Mouse (Mus musculus): ENCODE measurements around the gene Plek2. TPM values are rescaled to one million over a fixed set of nuclear protein-coding genes. Genes with fewer than 3 reads are reported as not detected.

Plek2 gene
- polyA plus RNA-seq, 1 experiment from 2014 or later, result 2.7 TPM

DNA sequence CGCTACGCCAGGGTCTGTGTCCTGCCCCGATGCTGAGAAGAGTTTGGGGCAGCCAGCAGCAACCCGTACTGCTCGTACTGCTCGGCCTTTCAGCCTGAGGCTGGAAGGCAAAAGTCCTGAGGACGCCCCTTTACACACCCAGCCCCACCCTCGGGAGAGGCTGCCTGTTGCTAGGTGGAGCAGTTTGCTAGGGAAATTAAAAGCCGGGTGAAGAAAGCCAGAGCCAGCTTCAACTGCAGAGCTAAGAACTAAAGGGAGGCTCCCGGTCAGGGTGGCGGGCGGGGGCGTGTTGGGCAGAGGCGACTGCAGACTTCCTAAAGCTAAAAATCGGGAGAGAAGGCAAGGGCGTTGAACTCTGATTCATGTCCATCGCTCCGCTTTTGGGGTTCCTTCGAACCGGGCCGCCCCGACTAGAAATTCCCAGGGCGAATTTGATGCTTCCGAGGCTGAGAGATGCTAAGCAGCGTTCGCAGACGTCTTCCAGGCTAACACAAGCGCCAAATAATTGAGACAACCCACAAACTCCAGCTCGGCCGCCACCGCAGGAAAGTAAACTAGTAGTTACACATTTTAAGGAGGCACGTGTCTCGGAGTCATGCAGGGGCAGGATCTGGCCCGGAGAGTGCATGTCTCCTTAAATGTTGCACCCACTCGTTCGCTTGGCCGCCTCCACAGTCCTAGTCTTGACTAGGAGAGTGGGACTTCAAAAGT lies 5.1 kb upstream of the Plek2 start:
- DNase-seq (ENCODE audit: low spot score), result no peak

DNA sequence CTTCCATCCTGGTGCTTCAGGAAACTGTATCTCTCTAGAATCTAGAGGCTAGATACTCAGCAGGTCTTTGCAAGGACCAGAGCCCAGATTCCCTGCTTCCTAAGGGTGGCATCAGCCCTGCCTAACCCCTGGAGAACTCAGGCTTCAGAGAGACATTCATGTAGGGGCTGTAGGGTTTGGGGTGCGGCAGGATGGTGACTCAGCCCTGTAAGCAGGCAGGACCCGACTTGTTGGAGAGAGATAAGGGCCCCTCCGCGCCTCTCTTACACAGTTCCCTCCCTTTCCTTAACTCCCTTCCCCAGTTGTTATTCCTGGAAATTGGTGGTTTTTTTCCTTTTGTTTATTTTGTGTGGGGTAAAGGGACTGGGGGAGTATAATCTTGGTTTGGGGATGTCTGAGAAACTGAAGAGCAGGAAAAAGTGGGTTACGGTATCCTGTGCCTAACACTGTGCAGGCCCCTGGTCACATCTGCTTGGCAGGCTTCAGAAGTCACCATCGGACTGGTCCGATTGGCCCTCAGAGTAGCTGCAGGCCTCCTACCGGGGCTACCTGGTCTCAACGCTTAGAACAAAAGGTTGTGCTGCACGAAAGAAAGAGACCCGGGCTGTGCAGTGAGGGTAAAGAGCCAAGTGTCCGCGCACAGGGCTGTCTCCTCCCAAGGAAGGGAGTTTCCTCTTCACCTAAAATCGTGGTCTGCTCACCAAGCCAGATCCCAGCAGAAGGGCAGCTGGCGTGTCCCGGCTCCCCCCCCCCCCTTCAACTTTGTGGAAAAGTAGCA lies 4.1 kb upstream of the Plek2 start:
- DNase-seq (ENCODE audit: low spot score), result no peak

DNA sequence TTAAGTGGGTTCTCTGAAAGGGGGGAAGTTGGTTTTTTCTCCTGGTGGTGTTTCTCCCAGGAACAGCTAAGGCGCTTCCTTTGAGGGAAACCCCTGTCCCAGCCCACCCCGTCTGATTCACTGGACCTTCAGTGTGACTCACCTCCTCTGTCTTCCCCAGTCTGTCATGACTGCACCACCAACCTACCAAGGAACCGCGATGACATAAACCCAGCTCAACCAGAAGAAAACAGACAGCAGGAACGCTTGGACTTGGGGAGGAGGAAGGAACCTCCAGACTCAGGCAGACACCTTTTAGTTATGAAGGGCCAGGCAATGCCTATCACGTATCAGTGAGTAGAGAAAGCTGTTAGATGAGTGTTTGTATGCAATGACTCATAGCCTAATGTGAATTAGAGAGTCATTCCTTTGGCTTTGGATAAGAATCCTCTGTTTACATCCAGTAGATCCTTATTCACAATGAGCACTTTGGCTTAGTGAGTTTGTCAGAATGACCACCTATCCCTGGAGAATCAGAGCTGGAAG lies 1.4 kb upstream of the Plek2 start:
- DNase-seq (ENCODE audit: low spot score), result no peak

DNA sequence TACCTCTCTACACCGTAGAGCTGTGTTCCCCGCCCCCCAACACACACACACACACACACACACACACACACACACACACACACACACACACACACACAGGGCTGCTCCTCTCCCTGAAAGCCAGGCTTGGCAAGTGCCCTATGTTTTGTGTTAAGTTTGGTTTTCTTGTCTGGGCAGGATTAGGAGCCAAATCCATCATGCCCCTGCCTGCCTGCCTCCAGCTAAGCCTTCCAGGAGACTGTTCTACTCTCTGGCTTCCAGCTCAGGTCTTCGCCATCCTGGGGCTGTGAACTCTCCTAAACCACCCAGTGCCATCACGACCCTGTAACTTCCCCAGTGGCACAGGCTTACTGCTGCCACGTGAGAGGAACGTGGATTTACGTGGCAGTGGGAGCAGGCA lies 2.3 kb downstream of the Plek2 start:
- no peak for DNase-seq (ENCODE audit: low spot score)

DNA sequence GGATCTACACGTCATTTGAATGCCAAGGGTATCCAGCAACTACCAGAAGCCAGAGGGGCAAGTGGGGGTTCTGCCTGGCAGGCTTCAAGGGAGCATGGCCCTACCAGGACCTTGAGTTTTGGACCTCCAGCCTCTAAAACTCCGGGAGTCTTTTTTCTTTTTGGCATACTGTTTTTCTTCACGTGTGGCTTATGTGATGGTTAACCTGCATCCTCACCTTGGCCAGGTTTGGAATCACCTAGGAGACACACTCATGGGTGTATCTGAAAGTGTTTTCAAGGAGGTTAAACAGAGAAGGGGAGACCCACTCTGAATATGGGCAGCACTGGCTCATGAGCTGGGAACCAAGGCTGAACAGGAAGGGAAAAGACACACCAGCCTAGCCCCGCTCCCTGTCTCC lies 3.5 kb downstream of the Plek2 start:
- no peak for DNase-seq (ENCODE audit: low spot score)

DNA sequence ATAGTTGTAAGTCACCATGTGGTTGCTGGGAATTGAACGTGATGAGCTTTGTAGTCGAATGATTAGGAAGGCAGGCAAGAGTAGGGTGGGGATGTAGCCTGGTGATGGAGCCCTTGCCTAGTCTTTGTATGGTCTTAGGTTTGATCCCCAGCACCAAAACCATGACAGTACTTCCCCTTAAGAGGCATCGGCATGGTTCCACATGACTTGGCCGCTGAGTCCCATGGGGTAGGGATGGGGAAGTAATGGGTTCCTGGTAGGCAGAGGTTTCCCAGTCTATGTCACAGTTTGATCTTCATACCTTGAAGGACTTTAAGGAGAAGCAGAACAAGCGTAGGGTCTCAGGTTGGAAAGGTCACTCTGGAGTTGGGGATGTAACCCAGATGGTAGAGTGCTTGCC lies 5.3 kb downstream of the Plek2 start:
- no peak for DNase-seq (ENCODE audit: low spot score)

DNA sequence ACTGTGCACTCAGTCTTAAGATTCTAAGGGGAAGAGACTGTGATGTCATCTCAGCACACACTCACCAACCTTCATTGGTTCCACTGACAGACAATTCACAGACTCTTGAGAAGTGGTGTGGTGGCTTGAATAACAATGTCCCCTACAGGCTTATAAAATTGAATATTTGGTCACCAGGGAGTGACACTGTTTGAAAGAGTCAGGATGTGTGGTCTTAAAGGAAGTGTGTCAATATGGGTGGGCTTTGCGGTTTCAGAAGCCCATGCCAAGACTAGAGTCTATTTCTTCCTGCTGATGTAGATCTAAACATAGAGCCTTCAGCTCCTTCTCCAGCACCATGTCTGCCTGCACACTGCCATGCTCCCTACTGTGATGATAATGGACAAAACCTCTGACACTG lies 8.9 kb downstream of the Plek2 start:
- DNase-seq (ENCODE audit: low spot score), result no peak

DNA sequence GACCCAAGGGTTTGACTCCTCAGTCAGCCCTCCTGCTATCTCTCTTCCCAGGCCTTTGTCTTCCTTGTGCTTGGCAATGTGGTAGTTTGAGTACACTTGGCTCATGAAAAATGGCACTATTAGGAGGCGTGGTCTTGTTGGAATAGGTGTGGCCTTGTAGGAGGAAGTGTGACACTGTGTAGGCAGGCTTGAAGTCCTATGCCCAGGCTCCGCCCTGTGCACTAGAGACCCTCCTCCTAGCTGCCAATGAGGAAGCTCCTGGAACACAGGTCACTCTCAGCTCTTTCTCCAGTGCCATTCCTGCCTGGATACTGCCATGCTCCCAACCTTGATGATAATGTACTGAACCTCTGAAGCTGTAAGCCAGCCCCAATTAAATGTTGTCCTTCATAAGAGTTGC lies 15.6 kb downstream of the Plek2 start:
- no peak for DNase-seq (ENCODE audit: low spot score)

DNA sequence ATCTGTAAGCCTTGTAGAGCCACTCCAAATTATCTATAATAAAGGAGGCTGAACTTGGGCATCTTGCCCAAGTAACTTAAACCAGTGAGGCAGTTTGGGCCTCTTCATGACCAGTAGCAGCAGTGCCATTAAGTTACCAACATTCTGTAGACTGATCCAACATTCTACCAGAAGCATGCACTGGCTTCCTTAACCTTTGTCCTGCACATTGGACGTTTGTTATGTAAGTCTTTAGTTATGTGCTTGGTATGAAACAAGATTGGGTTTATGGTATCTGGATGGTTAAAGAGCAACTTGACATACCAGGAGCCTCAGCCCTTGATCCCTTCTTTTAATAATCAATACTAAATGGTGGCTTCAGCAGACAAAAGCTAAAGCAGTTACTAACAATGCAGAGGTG lies 16.7 kb downstream of the Plek2 start:
- DNase-seq (ENCODE audit: low spot score), result no peak

DNA sequence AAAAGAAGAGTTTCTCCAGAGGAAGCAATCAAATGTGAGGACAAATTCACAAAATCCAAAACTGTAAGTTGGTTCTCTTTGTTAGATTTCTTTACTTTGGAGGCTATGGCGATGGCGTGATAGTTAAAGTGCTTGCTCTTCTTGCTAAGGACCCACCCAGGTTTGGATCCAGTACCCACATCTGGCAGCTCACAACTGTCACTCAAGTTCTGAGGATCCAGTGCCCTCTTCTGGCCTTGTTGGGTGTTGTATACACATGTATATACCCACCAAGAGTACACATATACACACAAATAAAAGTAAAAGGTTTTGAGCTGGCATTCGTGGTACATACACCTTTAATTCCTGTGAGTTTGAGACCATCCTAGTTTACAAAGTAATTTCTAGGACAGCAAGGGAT lies 32.2 kb downstream of the Plek2 start:
- no peak for DNase-seq (ENCODE audit: low spot score)

DNA sequence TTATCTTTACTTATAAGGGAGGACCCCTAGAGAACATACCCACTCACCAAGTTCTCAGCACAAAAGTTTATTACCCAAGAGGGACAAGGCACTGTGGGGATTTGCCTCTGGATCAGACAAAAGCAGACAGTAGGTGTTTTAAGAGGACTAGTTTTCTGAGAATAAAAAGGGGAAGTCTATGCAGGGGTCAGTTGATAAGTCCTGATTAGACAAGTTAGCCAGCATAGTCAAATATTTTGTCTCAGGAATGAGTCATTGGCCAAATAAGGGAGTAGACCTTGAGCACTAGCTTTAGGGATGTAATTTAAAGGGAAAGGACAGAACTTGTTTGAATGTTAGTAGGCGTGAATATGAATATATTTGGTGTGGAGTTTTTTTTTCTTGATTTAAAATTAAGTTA lies 38.6 kb downstream of the Plek2 start:
- DNase-seq (ENCODE audit: low spot score), result no peak

DNA sequence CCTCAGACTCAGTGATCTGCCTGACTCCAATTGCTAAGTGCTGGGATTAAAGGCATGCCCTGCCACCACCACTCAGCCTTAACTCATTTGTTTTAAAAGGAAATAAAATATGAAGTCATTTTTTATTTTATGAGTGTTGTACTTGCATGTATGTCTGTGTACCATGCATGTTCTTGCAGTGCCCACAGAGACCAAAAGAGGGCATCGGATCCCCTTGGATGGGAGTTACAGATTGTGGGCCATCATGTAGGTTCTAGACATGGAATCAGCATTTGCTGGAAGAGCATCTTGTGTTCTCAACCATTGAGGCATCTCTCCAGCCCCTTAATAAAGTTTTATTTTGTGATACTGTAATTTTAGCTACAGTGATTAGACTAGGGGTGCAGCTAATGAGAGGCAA lies 41.3 kb downstream of the Plek2 start:
- peak; percentile 18 for DNase-seq (ENCODE audit: low spot score)

DNA sequence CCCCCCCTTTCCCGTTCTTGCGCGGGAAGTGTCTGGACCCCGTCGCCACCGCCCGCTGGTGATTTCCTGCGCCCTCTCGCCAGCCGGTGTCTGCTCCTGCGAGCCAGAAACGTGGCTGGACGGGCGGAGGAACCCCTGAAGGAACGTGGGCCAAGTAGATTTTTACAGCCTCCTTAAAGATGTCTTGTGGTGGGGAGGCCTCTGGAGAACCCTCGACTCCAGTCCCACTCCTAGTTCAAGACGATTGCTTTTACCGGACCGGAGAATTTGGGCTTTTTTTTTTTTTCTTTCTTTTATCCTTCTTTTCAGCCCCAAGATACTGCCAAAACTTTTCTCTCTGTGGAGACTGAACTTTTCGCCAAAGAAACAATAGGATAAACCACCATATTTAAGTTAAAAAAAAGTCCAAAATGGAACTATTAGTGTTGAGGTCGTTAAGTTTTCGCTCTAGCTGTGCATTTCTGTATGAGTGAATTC lies 44.5 kb downstream of the Plek2 start:
- DNase-seq (ENCODE audit: low spot score), result no peak

DNA sequence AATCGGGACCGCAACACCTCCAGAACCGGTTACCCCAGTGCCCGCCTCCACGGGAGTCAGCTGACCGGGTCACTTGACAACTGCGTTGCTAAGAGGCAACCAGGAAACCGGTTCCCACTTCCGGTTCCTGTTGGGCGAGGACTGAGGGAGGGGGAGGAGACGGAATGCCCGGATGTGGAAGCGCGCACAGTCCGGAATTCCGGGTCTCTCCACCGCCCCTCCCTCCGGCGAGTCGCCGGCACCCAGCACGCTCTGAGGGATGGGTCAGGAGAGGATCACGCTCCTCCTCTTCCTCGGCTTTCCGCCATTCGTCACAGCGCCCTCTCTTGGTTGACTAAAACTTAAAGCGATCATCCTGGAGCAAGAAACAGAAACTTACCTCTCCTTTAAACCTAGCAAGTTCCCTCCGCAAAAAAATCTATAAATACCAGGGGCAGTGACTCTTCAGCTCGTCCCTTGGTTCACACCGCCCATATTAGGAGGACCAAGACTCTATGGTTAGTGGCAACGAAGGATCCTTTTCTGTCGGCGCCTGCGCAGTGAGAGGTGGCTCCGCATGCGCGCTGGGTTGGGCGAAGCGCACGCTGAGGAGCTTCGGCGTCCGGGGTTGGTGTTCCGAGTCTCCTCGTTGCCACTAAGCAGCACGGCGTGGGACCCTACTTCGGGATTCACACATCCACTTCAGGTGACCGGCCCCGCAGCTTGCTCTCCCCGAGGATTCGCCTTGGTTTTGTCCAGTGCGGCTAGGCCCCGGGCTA lies 45.1 kb downstream of the Plek2 start, which contains the start of the genes Atp6v1d and Eif2s1:
TSS of gene Atp6v1d (minus strand) at position 143 of the 758 bp plus-strand sequence.
TSS of gene Eif2s1 (plus strand) at position 324 of the 758 bp plus-strand sequence.
- peak; percentile 98 for DNase-seq (ENCODE audit: low spot score)

DNA sequence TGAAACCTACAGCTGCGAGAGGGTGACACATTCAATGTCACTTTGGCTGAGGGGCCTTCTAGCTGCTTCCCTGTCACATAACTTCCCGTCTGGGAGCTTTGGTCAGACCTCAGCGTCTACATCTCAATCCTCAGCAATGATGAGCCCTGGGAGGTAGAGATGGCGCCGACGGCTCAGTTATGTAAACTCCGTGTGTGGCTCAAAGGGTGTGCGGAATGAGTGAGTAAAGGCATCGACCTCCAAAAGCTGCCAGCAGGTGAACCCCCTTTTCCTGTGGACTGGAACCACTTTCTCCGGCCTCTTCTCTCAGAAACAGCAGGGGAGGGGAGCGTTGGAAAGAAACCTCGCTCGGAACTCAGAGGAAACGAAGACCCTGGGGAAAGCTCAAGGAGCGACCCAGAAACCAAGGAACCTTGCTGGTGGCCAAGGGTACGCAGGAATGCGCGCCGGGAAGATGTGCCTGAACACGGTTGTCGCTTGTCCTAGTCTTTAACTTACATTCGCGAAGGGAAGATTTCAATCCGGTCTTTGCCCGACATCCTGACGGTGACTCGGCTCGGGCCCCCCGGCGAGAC lies 45.8 kb downstream of the Plek2 start:
- peak; percentile 50 for DNase-seq (ENCODE audit: low spot score)

DNA sequence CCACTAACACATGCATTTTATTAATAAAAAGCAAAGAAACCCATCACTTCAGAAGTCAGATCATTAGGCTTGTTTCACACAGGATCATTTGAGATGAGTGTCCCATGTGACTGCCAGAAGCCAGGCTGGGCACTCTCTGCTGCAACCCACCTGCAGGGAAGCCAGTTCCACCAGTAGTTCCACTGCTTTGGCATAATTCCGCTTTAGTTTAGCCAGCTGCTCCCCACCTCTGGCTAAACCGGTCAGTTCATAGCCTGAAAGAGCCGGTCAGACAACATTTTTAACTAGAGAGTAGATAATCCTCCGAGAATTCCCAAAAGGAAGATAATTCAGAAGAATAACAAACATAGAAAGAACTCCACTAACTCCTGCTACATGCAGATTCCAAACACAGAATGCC lies 58.5 kb downstream of the Plek2 start:
- no peak for DNase-seq (ENCODE audit: low spot score)

DNA sequence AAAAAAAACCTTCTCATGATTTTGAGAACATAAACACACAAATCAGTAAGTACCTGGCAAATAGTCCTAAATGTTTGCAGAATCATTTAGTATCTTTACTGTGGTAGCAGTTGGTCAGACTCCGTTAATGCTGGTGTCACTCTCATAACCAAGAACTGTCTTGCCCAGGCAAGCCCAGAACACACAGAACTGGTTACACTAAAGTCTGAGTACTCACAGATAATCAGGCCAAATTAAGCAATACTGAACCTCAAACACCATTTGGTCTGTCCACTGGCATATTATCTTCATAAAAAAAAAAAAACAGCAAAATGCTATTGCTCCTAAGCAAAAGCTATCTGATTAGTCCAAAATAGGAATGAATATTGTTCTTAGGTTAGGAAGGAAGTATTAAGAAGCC lies 64.3 kb downstream of the Plek2 start:
- DNase-seq (ENCODE audit: low spot score), result no peak

DNA sequence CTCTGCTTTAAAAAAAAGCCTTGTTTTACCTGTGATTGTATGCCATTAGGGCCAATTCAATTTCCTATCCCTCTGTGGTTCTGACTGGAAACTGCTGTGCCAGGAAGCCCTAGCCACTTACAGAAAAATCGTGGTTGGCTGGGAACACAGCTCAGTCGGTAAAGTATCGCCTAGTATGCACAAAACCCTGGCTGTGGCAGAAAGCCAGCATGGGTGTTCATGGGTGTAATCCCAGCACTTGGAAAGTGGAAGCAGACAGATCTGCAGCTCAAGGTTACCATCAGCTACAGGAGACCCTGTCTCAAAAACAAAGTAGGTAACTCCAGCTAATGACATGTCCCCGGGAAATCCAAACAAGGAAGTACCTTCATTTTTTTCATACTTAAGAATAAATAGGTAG lies 66.9 kb downstream of the Plek2 start:
- DNase-seq (ENCODE audit: low spot score), result no peak

Measured in thymus, postnatal 0 days (tissue).